34 mouse cellular contexts compared by ENCODE assay signal in the genomic region with DNA sequence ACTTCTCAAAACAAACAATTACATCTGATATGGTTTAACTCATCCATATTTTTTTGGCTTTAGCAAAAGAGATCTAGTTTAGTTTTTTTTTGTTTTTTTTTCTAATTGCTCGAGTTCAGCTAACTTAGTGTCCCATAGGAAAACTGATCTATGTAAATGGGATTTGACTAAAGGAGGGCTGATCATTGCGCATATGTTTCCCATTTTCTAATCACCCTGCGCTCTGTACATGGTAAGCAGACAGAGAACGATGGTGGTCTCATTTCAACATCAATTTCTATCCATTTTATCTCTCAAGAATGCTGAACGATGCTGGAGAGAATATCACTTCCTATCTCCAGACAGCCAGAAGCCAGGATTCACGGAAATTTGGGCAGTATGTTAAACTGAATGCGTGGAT. TPM values are rescaled to one million over a fixed set of nuclear protein-coding genes. Genes with fewer than 3 reads are reported as not detected.
"Had no signal": no experiment of that assay in that cellular context is flagged by ENCODE, and none has a peak within 500 bp of the region (broad histone marks: within the 10 kb centered on the region; RNA-seq: fewer than 3 reads in every experiment).

No protein-coding gene starts in this region.

- H3K27me3 ChIP-seq: heart, embryonic 12.5 days; heart, embryonic 13.5 days; heart, embryonic 15.5 days; hindbrain, embryonic 12.5 days; hindbrain, embryonic 13.5 days; hindbrain, embryonic 15.5 days; intestine, embryonic 15.5 days; kidney, embryonic 15.5 days had no signal

- H3K9ac ChIP-seq: heart, embryonic 12.5 days; heart, embryonic 13.5 days; heart, embryonic 15.5 days; hindbrain, embryonic 12.5 days; hindbrain, embryonic 13.5 days; hindbrain, embryonic 14.5 days; hindbrain, embryonic 15.5 days; intestine, embryonic 15.5 days; kidney, embryonic 15.5 days had no signal

- DNase-seq: heart, postnatal 10 days; heart, postnatal 14 days; heart, postnatal 36 days; heart, postnatal 4 days; kidney, adult 11 months; kidney, adult 18-20 months; kidney, adult 2 months; kidney, adult 8-10 months; kidney, adult 9 months; kidney, postnatal 10 days; kidney, postnatal 14 days; kidney, postnatal 25 days; kidney, postnatal 36 days; kidney, postnatal 4 days; layer of hippocampus, adult 9-11 months; layer of hippocampus, postnatal 36 days had no signal

- H3K36me3 ChIP-seq: heart, embryonic 12.5 days; heart, embryonic 13.5 days; heart, embryonic 15.5 days; hindbrain, embryonic 10.5 days; hindbrain, embryonic 12.5 days; hindbrain, embryonic 13.5 days; hindbrain, embryonic 15.5 days; intestine, embryonic 15.5 days; kidney, embryonic 15.5 days had no signal

- H3K4me2 ChIP-seq: heart, embryonic 12.5 days; heart, embryonic 13.5 days; heart, embryonic 15.5 days; hindbrain, embryonic 12.5 days; hindbrain, embryonic 13.5 days; hindbrain, embryonic 14.5 days; hindbrain, embryonic 15.5 days; intestine, embryonic 15.5 days; kidney, embryonic 15.5 days had no signal

- H3K4me3 ChIP-seq: heart, embryonic 12.5 days; heart, embryonic 13.5 days; heart, embryonic 15.5 days; hindbrain, embryonic 10.5 days; hindbrain, embryonic 12.5 days; hindbrain, embryonic 13.5 days; hindbrain, embryonic 15.5 days; intestine, embryonic 15.5 days; kidney, embryonic 15.5 days; layer of hippocampus, adult 2 months; left cerebral cortex, adult 2 months had no signal

- ATAC-seq: hindbrain, embryonic 16.5 days; hindbrain, postnatal 0 days; inflammation-experienced regulatory T-cells, adult 6 months; intestine, embryonic 15.5 days; intestine, embryonic 16.5 days; intestine, postnatal 0 days had no signal

- H3K9me3 ChIP-seq: heart, embryonic 12.5 days; heart, embryonic 13.5 days; heart, embryonic 15.5 days; hindbrain, embryonic 10.5 days; hindbrain, embryonic 12.5 days; hindbrain, embryonic 13.5 days; hindbrain, embryonic 15.5 days; intestine, embryonic 15.5 days; kidney, embryonic 15.5 days had no signal

- H3K4me1 ChIP-seq: heart, embryonic 12.5 days; heart, embryonic 13.5 days; heart, embryonic 15.5 days; hindbrain, embryonic 10.5 days; hindbrain, embryonic 12.5 days; hindbrain, embryonic 13.5 days; hindbrain, embryonic 15.5 days; intestine, embryonic 15.5 days; kidney, embryonic 15.5 days had no signal

- H3K27ac ChIP-seq: heart, embryonic 13.5 days; heart, embryonic 15.5 days; hindbrain, embryonic 10.5 days; hindbrain, embryonic 12.5 days; hindbrain, embryonic 13.5 days; hindbrain, embryonic 14.5 days; hindbrain, embryonic 15.5 days; hindbrain, postnatal 0 days; intestine, embryonic 15.5 days; kidney, embryonic 15.5 days; kidney, postnatal 0 days; layer of hippocampus, adult 2 months; left cerebral cortex, adult 2 months had no signal

RNA-seq across cellular contexts. Expression of gene Gdnf, which starts 43.5 kb away (rescaled TPM):
- polyA plus RNA-seq: inflammation-experienced regulatory T-cells, adult 6 months had no signal
